Mouse (Mus musculus): ENCODE results near the gene Cpsf4l. TPM values are rescaled to one million over a fixed set of nuclear protein-coding genes. Genes with fewer than 3 reads are reported as not detected.

Cpsf4l gene
- polyA plus RNA-seq, 1 experiment from 2014 or later: 0.25 TPM

GRCm38 (mm10) chr11:113715078-113715674, 5.4 kb upstream of the Cpsf4l start:
- no peak overlapping the region for H3K4me3 ChIP-seq (ENCODE audit: low read depth, low read length)
- no peaks in the 10 kb centered on the region for H3K9me3 ChIP-seq (replicated peaks; ENCODE audit: control insufficient read depth, low read length, poor library complexity, severe bottlenecking)
- H3K27me3 ChIP-seq (ENCODE audit: control insufficient read depth, insufficient read depth, low read depth, low read length): no peaks in the 10 kb centered on the region
- peaks cover 7% of the 10 kb centered on the region for H3K4me1 ChIP-seq (ENCODE audit: control insufficient read depth, insufficient read depth, low read length)
- H3K27ac ChIP-seq (ENCODE audit: low read length): no peak overlapping the region
- H3K4me2 ChIP-seq (ENCODE audit: low read length): no peak overlapping the region
- 67% methylated on average over 7 of the region's 7 CpGs for WGBS
- no peaks in the 10 kb centered on the region for H3K36me3 ChIP-seq (ENCODE audit: control insufficient read depth, insufficient read depth, low read length)
- no peak for ATAC-seq
- H3K9ac ChIP-seq (ENCODE audit: low read depth, low read length): no peak overlapping the region

GRCm38 (mm10) chr11:113711061-113711460, 1.2 kb upstream of the Cpsf4l start:
- H3K36me3 ChIP-seq (ENCODE audit: control insufficient read depth, insufficient read depth, low read length): no peaks in the 10 kb centered on the region
- no peak overlapping the region for H3K4me3 ChIP-seq (ENCODE audit: low read depth, low read length)
- no peak for ATAC-seq
- H3K9ac ChIP-seq (ENCODE audit: low read depth, low read length): no peak overlapping the region
- H3K27ac ChIP-seq (ENCODE audit: low read length): no peak overlapping the region
- peaks cover 12% of the 10 kb centered on the region for H3K4me1 ChIP-seq (ENCODE audit: control insufficient read depth, insufficient read depth, low read length)
- no peaks in the 10 kb centered on the region for H3K9me3 ChIP-seq (replicated peaks; ENCODE audit: control insufficient read depth, low read length, poor library complexity, severe bottlenecking)
- no peak overlapping the region for H3K4me2 ChIP-seq (ENCODE audit: low read length)
- H3K27me3 ChIP-seq (ENCODE audit: control insufficient read depth, insufficient read depth, low read depth, low read length): 0 out of 2 replicates have a peak, but pooled peaks cover 2% of the 10 kb centered on the region
- whole genome bisulfite sequencing: 64% methylated on average over 1 of the region's 1 CpGs

- 0 out of 2 replicates have a peak overlapping the region, but pooled peaks have one; percentile 6 for H3K4me2 ChIP-seq (ENCODE audit: low read length)
- H3K9ac ChIP-seq (ENCODE audit: low read depth, low read length): peak overlapping the region; percentile 57
- H3K4me3 ChIP-seq (ENCODE audit: low read depth, low read length): no peak overlapping the region
- peak; percentile 47 for ATAC-seq
- H3K27ac ChIP-seq (ENCODE audit: low read length): peak overlapping the region; percentile 66
- no peaks in the 10 kb centered on the region for H3K9me3 ChIP-seq (replicated peaks; ENCODE audit: control insufficient read depth, low read length, poor library complexity, severe bottlenecking)
- 0 out of 2 replicates have a peak, but pooled peaks cover 2% of the 10 kb centered on the region for H3K27me3 ChIP-seq (ENCODE audit: control insufficient read depth, insufficient read depth, low read depth, low read length)
- WGBS: 5% methylated on average over 10 of the region's 10 CpGs
- peaks cover 12% of the 10 kb centered on the region for H3K4me1 ChIP-seq (ENCODE audit: control insufficient read depth, insufficient read depth, low read length)
- no peaks in the 10 kb centered on the region for H3K36me3 ChIP-seq (ENCODE audit: control insufficient read depth, insufficient read depth, low read length)
Observed at GRCm38 (mm10) chr11:113710257-113710777, 500 bp upstream of the Cpsf4l start.

GRCm38 (mm10) chr11:113709272-113709671, 545 bp downstream of the Cpsf4l start:
- Histone ChIP-seq H3K36me3 (ENCODE audit: control insufficient read depth, insufficient read depth, low read length) (no peaks in the 10 kb centered on the region), H3K27me3 (ENCODE audit: control insufficient read depth, insufficient read depth, low read depth, low read length) (0 out of 2 replicates have a peak, but pooled peaks cover 2% of the 10 kb centered on the region), H3K9me3 (replicated peaks; ENCODE audit: control insufficient read depth, low read length, poor library complexity, severe bottlenecking) (no peaks in the 10 kb centered on the region), H3K4me3 (ENCODE audit: low read depth, low read length) (no peak overlapping the region), H3K4me1 (ENCODE audit: control insufficient read depth, insufficient read depth, low read length) (peaks cover 12% of the 10 kb centered on the region), H3K9ac (ENCODE audit: low read depth, low read length) (no peak overlapping the region; the same call in 1 of the 2 replicates), H3K4me2 (ENCODE audit: low read length) (no peak overlapping the region), H3K27ac (ENCODE audit: low read length) (no peak overlapping the region)
- WGBS: 18% methylated on average over 15 of the region's 15 CpGs
- no peak for ATAC-seq

GRCm38 (mm10) chr11:113708629-113709213, 1.1 kb downstream of the Cpsf4l start:
- peaks cover 16% of the 10 kb centered on the region for H3K4me1 ChIP-seq (ENCODE audit: control insufficient read depth, insufficient read depth, low read length)
- ATAC-seq: no peak
- WGBS: 61% methylated on average over 19 of the region's 19 CpGs

GRCm38 (mm10) chr11:113705966-113706652, 3.7 kb downstream of the Cpsf4l start:
- H3K4me2 ChIP-seq (ENCODE audit: low read length): no peak overlapping the region

More at GRCm38 (mm10) chr11:113708629-113709213, 1.1 kb downstream of the Cpsf4l start:
- H3K4me2 ChIP-seq (ENCODE audit: low read length): no peak overlapping the region
- no peak overlapping the region for H3K27ac ChIP-seq (ENCODE audit: low read length)
- 0 out of 2 replicates have a peak, but pooled peaks cover 2% of the 10 kb centered on the region for H3K27me3 ChIP-seq (ENCODE audit: control insufficient read depth, insufficient read depth, low read depth, low read length)
- H3K4me3 ChIP-seq (ENCODE audit: low read depth, low read length): no peak overlapping the region
- no peaks in the 10 kb centered on the region for H3K9me3 ChIP-seq (replicated peaks; ENCODE audit: control insufficient read depth, low read length, poor library complexity, severe bottlenecking)
- no peaks in the 10 kb centered on the region for H3K36me3 ChIP-seq (ENCODE audit: control insufficient read depth, insufficient read depth, low read length)
- no peak overlapping the region for H3K9ac ChIP-seq (ENCODE audit: low read depth, low read length)

GRCm38 (mm10) chr11:113703758-113704157, 6.1 kb downstream of the Cpsf4l start:
- Histone ChIP-seq H3K4me1 (ENCODE audit: control insufficient read depth, insufficient read depth, low read length) (peaks cover 4% of the 10 kb centered on the region; the same call in 1 of the 2 replicates), H3K27me3 (ENCODE audit: control insufficient read depth, insufficient read depth, low read depth, low read length) (0 out of 2 replicates have a peak, but pooled peaks cover 2% of the 10 kb centered on the region), H3K27ac (ENCODE audit: low read length) (no peak overlapping the region), H3K9me3 (replicated peaks; ENCODE audit: control insufficient read depth, low read length, poor library complexity, severe bottlenecking) (no peaks in the 10 kb centered on the region), H3K4me3 (ENCODE audit: low read depth, low read length) (no peak overlapping the region), H3K4me2 (ENCODE audit: low read length) (no peak overlapping the region), H3K36me3 (ENCODE audit: control insufficient read depth, insufficient read depth, low read length) (0 out of 2 replicates have a peak, but pooled peaks cover 5% of the 10 kb centered on the region), H3K9ac (ENCODE audit: low read depth, low read length) (no peak overlapping the region)
- peak; percentile 43; the same call in 1 of the 2 replicates for ATAC-seq
- WGBS: 37% methylated on average over 5 of the region's 5 CpGs

More at GRCm38 (mm10) chr11:113705966-113706652, 3.7 kb downstream of the Cpsf4l start:
- Histone ChIP-seq H3K4me3 (ENCODE audit: low read depth, low read length) (no peak overlapping the region), H3K9ac (ENCODE audit: low read depth, low read length) (no peak overlapping the region), H3K27ac (ENCODE audit: low read length) (no peak overlapping the region), H3K36me3 (ENCODE audit: control insufficient read depth, insufficient read depth, low read length) (no peaks in the 10 kb centered on the region), H3K9me3 (replicated peaks; ENCODE audit: control insufficient read depth, low read length, poor library complexity, severe bottlenecking) (no peaks in the 10 kb centered on the region), H3K4me1 (ENCODE audit: control insufficient read depth, insufficient read depth, low read length) (peaks cover 16% of the 10 kb centered on the region), H3K27me3 (ENCODE audit: control insufficient read depth, insufficient read depth, low read depth, low read length) (0 out of 2 replicates have a peak, but pooled peaks cover 2% of the 10 kb centered on the region)
- WGBS: 89% methylated on average over 15 of the region's 15 CpGs
- no peak for ATAC-seq

- no peak overlapping the region for H3K27ac ChIP-seq (ENCODE audit: low read length)
- H3K4me3 ChIP-seq (ENCODE audit: low read depth, low read length): no peak overlapping the region
- no peaks in the 10 kb centered on the region for H3K9me3 ChIP-seq (replicated peaks; ENCODE audit: control insufficient read depth, low read length, poor library complexity, severe bottlenecking)
- ATAC-seq: no peak
- no peak overlapping the region for H3K9ac ChIP-seq (ENCODE audit: low read depth, low read length)
- peaks cover 4% of the 10 kb centered on the region; the same call in 1 of the 2 replicates for H3K4me1 ChIP-seq (ENCODE audit: control insufficient read depth, insufficient read depth, low read length)
- no peak overlapping the region for H3K4me2 ChIP-seq (ENCODE audit: low read length)
- H3K36me3 ChIP-seq (ENCODE audit: control insufficient read depth, insufficient read depth, low read length): peaks cover 19% of the 10 kb centered on the region
- H3K27me3 ChIP-seq (ENCODE audit: control insufficient read depth, insufficient read depth, low read depth, low read length): no peaks in the 10 kb centered on the region
- 87% methylated on average over 7 of the region's 7 CpGs for WGBS
Observed at GRCm38 (mm10) chr11:113699643-113700042, 10.2 kb downstream of the Cpsf4l start.

All from midbrain, embryonic 16.5 days (tissue).